Mouse (Mus musculus) heart, postnatal 25 days (tissue): ENCODE data around the gene Ubp1. TPM values are rescaled to one million over a fixed set of nuclear protein-coding genes. Genes with fewer than 3 reads are reported as not detected.
A peak's percentile ranks its signal among the peaks of the same experiment; 100 is the strongest.
"Not testable (repeated sequence)": the region's sequence is repeated elsewhere in the genome, so short reads cannot be mapped to it uniquely, and the experiment has no call there.

Experiments used
- DNase-seq: peaks from one replicate; pipeline ENCODE4 v3.0.0; 2022; ENCODE audit warnings: low spot score
- intact Hi-C: fragments of 180-260 bp; cut with DNase I; formaldehyde crosslinking; loops from one replicate; pipeline ENCODE4 v1.15.1; 2025
- total RNA-seq, 2 experiments: library from RNA; stranded (reverse); gene quantifications; 2 replicates each; pipeline ENCODE4 v1.2.3; 2021

The Ubp1 gene
- total RNA-seq = 10 to 100 TPM; 22.6 to 26.0 TPM

GRCm38 (mm10) chr9:113930534-113931374 lies at the start of gene Ubp1:
Ubp1 (plus strand) TSS chr9:113930934.
- peak; percentile 98 for DNase-seq
- intact Hi-C loops = loop anchor here (5.0 kb wide), 1 partner anchor 138 kb away; no protein-coding TSS in a partner anchor

DNA sequence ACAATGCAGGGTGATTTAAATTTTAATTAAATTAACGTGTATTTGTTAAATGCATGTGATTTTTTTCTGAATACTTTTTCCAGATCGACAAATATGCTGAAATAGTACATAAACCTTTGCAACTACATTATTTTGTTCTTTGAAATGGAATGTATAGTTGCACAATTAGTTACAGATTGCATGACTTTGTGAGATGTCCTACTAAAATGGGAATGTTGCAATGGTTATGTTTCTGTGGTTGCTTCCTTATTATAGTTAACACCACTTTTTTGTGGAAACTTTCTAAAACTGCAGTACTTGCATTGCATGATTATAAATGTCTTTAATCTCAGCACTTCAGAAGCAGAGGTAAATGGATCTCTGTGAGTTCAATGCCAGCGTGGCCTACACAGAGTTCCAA lies 35.8 kb upstream of the Ubp1 start:
- DNase-seq = no peak
- intact Hi-C loops = no loop called here

GRCm38 (mm10) chr9:113903136-113903535 lies 27.6 kb upstream of the Ubp1 start:
- DNase-seq = no peak
- intact Hi-C loops = loop anchor here (5.0 kb wide), 1 partner anchor 161 kb away; the partner anchor contains the start of gene Clasp2

DNA sequence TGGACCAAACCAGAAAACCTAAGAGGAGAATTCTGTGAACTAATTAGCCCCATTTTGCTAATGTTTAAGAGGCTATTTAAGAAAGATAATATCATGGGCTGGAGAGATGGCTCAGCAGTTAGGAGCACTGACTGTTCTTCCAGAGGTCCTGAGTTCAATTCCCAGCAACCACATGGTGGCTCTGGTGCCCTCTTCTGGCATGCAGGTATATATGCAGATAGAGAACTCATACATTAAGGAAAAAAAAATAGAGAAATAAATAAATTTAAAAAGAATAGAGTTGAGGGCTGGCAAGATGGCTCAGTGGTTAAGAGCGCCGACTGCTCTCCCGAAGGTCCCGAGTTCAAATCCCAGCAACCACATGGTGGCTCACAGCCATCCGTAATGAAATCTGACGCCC lies 26.4 kb upstream of the Ubp1 start:
- not testable (repeated sequence) for DNase-seq
- intact Hi-C loops = loop anchor here (5.0 kb wide), 1 partner anchor 162 kb away; the partner anchor contains the start of gene Clasp2

DNA sequence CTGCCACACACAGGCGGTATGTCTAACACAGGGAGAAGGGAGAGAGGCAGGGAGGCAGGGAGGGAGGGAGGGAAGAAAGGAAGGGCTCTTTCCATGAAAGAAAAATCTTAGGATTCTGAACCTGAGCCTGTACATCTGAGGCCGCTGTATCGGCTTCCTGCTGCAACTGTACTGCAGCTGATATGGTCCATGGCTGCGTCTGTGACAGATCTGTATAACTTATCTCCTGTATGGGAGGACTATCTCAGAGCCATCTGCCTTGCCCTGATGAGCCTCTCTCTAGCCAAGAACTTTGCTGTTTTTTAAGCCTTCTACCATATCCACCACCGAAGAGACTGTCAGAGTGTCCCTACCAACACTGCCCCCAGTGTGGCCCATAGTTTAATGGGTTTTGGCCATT lies 14.9 kb upstream of the Ubp1 start:
- DNase-seq = no peak
- intact Hi-C loops = no loop called here

DNA sequence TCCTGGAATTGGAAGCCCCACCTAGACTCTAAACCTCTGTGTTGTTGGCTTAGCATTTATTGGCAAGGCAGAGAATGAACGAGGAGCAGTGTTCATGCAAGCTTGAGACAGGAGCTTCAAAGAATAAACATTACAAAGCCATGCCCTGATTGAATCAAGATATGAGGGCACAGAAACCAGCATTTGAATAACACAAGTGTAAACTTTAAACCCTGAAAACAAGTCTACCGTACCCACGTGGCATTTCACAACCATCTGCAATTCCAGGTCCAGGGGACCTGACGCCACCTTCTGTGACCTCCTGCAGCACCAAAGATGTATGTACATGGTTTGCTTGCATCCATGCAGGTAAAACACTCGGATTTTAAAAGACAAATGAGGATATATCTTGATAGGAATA lies 8.1 kb upstream of the Ubp1 start:
- intact Hi-C loops = no loop called here
- DNase-seq = no peak

DNA sequence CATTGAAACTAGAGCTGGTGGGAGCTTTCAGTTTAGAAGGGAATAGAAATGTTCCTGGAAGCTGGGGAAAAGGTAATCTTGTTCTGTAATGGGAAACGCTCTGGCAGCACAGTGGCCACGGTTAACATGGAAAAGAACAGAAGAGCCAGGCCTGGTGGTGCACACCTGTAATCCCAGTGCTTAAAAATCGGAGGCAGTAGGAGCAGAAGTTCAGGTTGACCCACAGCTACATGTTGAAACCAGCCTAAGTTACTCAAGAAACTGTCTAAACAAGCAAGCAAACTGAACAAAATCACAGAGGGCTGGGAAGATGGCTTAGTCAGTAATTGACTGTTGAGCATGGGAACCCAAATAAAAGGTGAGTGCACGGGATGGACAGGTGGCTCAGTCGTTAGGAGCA lies 5.9 kb upstream of the Ubp1 start:
- DNase-seq = no peak
- intact Hi-C loops = no loop called here

- intact Hi-C loops = no loop called here
- DNase-seq = no peak
These were observed 2.1 kb upstream of the Ubp1 start for GRCm38 (mm10) chr9:113928591-113928990.

DNA sequence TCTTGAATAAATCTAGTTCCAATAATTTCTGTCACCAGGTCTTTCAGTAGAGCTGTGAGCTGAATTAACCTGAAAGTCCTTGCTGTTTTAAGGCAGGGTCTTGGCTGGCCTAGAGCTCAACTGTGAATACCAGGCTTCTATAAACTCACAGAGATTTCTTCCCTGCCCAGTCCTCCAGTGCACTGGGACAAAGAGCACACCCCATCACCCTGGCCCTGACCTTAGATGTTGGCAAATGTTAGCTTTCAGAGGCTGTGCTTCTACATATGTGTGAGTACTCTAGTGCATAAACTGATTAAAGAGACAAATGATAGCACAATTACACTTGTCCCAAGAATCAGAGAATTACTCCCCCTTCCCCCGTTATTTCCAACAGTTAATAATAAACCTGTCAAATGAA lies 1.1 kb upstream of the Ubp1 start:
- intact Hi-C loops = loop anchor here (5.0 kb wide), 1 partner anchor 137 kb away; no protein-coding TSS in a partner anchor
- no peak for DNase-seq

DNA sequence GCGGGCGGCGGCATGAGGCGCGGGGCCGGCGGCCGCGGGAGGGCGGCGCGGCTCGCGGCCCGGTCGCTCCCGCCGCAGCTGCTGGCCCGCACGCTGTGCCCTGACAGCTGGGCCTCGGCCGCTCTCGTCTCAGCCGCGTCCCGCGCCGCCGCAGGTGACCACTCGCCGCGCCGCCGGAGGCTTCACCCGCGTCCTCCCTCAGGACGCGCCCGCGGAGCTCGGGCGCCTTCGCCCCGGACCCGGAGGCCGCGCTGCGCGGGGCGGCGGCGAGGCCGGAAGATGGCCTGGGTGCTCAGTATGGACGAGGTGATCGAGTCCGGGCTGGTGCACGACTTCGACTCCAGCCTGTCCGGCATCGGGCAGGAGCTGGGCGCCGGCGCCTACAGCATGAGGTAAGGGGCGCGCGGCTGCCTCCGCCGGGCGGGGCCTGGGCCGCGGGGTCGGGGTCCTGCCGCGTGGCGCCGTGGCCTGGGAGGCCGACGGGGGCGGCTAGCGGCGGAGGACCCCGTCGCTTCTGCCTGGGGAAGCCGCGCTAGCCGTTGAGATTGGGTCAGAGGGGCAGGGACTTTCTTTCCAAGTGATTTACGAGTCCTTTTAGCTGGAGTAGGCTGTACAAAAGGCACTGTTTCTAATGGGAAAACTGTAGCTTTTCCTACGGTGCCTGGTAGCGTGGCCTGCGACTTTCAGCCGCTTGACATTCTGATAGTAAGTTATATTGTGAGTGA lies 803 bp downstream of the Ubp1 start:
- peak; percentile 8 for DNase-seq
- intact Hi-C loops = loop anchor here (5.0 kb wide), 1 partner anchor 139 kb away; no protein-coding TSS in a partner anchor

DNA sequence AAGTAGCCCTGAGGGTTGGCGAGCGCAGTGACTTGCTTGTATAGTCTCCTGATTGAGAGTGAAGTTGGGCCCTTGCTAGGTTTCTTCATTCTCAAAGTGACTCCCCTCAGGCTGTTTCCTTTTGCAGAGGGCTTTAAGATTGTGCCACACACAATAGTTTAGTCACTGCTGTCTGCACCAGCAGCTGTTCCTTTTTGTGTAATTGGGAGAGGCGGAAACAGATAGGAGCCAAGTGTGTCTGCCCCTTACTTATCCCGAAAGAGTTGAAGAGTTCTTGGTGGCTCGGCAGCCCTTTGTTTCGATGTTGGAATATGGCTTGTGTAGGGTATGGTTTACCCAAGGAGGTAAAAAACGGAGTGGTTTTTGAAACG lies 1.4 kb downstream of the Ubp1 start:
- intact Hi-C loops = loop anchor here (5.0 kb wide), 1 partner anchor 140 kb away; no protein-coding TSS in a partner anchor
- no peak for DNase-seq

GRCm38 (mm10) chr9:113932501-113932900 lies 1.8 kb downstream of the Ubp1 start:
- DNase-seq = no peak
- intact Hi-C loops = loop anchor here (5.0 kb wide), 1 partner anchor 140 kb away; no protein-coding TSS in a partner anchor

DNA sequence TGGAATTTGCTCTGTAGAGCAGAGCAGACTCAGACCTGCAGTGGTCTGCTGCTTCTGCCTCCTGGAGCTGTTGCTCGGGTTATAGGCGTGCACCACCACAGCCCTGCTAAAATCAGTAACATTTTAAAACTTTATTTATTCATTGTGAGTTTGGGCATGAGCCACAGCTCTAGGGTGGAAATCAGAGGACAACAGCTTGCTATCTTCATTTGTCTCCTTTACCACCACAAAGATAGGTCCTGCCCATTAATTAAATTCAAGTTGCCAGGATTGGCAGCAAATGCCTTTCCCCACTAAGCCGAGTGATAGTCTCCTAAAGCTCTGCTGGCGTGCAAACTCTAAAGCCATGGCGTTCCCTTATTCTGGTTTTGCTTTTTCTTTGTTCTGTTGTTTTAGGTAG lies 4.9 kb downstream of the Ubp1 start:
- intact Hi-C loops = no loop called here
- no peak for DNase-seq

GRCm38 (mm10) chr9:113939063-113939850 lies 8.5 kb downstream of the Ubp1 start:
- intact Hi-C loops = no loop called here
- DNase-seq = no peak

- no peak for DNase-seq
These were observed 10.5 kb downstream of the Ubp1 start for GRCm38 (mm10) chr9:113941103-113941805.

GRCm38 (mm10) chr9:113943372-113943771 lies 12.6 kb downstream of the Ubp1 start:
- no peak for DNase-seq
- intact Hi-C loops = no loop called here

More at GRCm38 (mm10) chr9:113941103-113941805, 10.5 kb downstream of the Ubp1 start:
- intact Hi-C loops = no loop called here

GRCm38 (mm10) chr9:113947216-113947615 lies 16.5 kb downstream of the Ubp1 start:
- DNase-seq = no peak
- intact Hi-C loops = no loop called here

DNA sequence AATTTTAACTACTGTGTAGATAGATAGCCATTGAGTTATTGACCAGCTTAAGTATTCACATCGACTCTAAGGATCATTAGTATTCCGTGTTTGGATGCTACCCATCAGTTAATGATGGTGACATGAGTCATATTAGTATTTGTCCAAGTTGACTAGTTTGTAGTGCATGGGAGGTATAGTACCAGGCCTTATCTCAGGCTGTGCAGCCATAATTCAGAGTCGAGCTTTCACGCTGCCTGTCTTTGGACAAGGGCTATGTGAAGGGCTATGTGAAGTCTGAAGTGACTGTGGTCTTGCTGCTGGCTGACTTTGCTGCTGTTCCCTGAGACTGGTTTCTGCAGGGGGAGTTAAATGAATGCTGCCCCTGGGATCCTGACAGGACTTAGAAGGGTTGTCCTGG lies 27.0 kb downstream of the Ubp1 start:
- intact Hi-C loops = no loop called here
- DNase-seq = no peak

GRCm38 (mm10) chr9:113963718-113964117 lies 33.0 kb downstream of the Ubp1 start:
- no peak for DNase-seq

More at GRCm38 (mm10) chr9:113963718-113964117, 33.0 kb downstream of the Ubp1 start:
- intact Hi-C loops = no loop called here
